Mouse (Mus musculus): ENCODE measurements around the gene Mark3.

DNA sequence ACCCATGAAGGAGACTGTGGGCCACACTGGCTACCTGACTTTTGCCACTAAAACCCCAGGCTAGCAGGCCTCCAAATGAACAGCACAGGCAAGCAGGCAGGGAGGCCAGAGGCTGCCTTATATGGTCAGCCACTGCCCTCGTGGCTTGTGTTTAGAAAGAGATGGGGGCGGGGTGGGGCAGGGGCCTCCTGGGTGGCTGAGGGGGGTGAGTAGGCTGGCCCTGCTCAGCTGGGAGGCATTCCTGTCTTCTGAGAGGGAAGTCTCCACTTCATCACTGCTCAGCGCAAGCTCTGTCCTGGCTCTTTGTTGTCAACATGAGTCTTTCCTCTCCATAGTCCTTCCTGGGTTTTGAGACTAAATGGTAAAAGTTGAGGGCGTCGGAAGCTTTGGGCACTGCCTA, 108.5 kb downstream of the Mark3 start:
- TF ChIP-seq CTCF (IDR thresholded peaks at IDR 0.05; ENCODE audit: borderline replicate concordance, insufficient read depth, low read depth, low read length) (no peak), POLR2A (IDR thresholded peaks at IDR 0.05; ENCODE audit: borderline replicate concordance, insufficient read depth, low read length) (no peak)
